ENCODE assay signal across 8 mouse cellular contexts in genomic region chr3:144692052-144692451, GRCm38 (mm10). TPM values are rescaled to one million over a fixed set of nuclear protein-coding genes. Genes with fewer than 3 reads are reported as not detected.
DNase-seq lines count a peak whose midpoint lies in the region; ATAC-seq and TF ChIP-seq lines count a peak whose summit lies in the region.

No protein-coding gene starts in this region.

- intact Hi-C loops in left cerebral cortex, adult 2 months (cut with DNase I): loop anchor here (1.0 kb wide), 1 partner anchor 28 kb away; the partner anchor contains the start of gene Sh3glb1
- intact Hi-C loops in left cerebral cortex, postnatal 10 days (cut with DNase I): loop anchor here (10.0 kb wide), 1 partner anchor 443 kb away; no protein-coding TSS in a partner anchor

- H3K27me3 ChIP-seq in Patski: no peaks in the 10 kb centered on the region
- no peaks in the 10 kb centered on the region for H3K27me3 ChIP-seq in forebrain, postnatal 0 days (ENCODE audit: insufficient read depth, low read length)

- no peak overlapping the region for H3K27ac ChIP-seq in left cerebral cortex, adult 2 months
- no peak overlapping the region for H3K27ac ChIP-seq in forebrain, postnatal 0 days (ENCODE audit: low read depth, low read length)

- no peak for DNase-seq in left cerebral cortex, adult 2 months (ENCODE audit: extremely low spot score in 1 of 2, low spot score in 2 of 2)
- DNase-seq in left cerebral cortex, postnatal 10 days (ENCODE audit: extremely low spot score in 1 of 2, low spot score in 2 of 2): no peak
- no peak for DNase-seq in Patski (ENCODE audit: low read depth, low spot score)
- peak; percentile 72 for DNase-seq in forebrain, postnatal 0 days
- DNase-seq in urinary bladder, postnatal 36 days (ENCODE audit: low spot score in 2 of 2): no peak
- no peak for DNase-seq in ovary, postnatal 10 days (ENCODE audit: low spot score)
- DNase-seq in layer of hippocampus, postnatal 25 days (ENCODE audit: extremely low spot score in 1 of 2, low spot score in 1 of 2): no peak

- no peaks in the 10 kb centered on the region for H3K4me1 ChIP-seq in forebrain, postnatal 0 days (ENCODE audit: insufficient read depth)

- H3K4me2 ChIP-seq in forebrain, postnatal 0 days (ENCODE audit: low read depth): no peak overlapping the region

- H3K9me3 ChIP-seq in forebrain, postnatal 0 days (ENCODE audit: low read length): no peaks in the 10 kb centered on the region

- no peak for ATAC-seq in Patski
- peak; percentile 77 for ATAC-seq in forebrain, postnatal 0 days
- ATAC-seq in monocyte, adult 5-6 weeks (replicated peaks; ENCODE audit: insufficient number of reproducible peaks, low FRiP score, low TSS enrichment, poor library complexity, severe bottlenecking): peak; percentile 68; the same call in 1 of the 2 replicates

- no peak overlapping the region for H3K4me3 ChIP-seq in left cerebral cortex, adult 2 months
- no peak overlapping the region for H3K4me3 ChIP-seq in forebrain, postnatal 0 days (ENCODE audit: low read depth, low read length)

- in situ Hi-C loops in Patski (cut with MboI; ENCODE audit: low pct_unique_long_range_greater_than_20kb): no loop called here

- peaks cover 41% of the 10 kb centered on the region for H3K36me3 ChIP-seq in forebrain, postnatal 0 days (ENCODE audit: insufficient read depth)

- H3K9ac ChIP-seq in forebrain, postnatal 0 days: no peak overlapping the region

- POLR2A ChIA-PET in Patski (lab: Charles Lee): interaction anchor here (0.8 to 1.2 kb wide), 3 partner anchors 14 to 28 kb away, joined by 3 read pairs; partner anchors contain the start of gene Sh3glb1

- peak; percentile 88 for TF ChIP-seq CTCF in left cerebral cortex, adult 2 months (IDR thresholded peaks at IDR 0.05)
- TF ChIP-seq CTCF in Patski (IDR thresholded peaks at IDR 0.05): peak; percentile 61
- TF ChIP-seq CTCF in forebrain, postnatal 0 days (IDR thresholded peaks at IDR 0.05; ENCODE audit: low read depth): peak; percentile 75

- WGBS in forebrain, postnatal 0 days: 38% methylated on average over 3 of the region's 3 CpGs

- CTCF ChIA-PET in Patski (lab: Charles Lee): interaction anchor here (0.9 to 1.6 kb wide), 4 partner anchors 8 to 29 kb away, joined by 3 to 12 read pairs (median 4); no protein-coding TSS in a partner anchor

RNA-seq across cellular contexts. Expression of gene Sh3glb1, which starts 28.1 kb away (rescaled TPM):
- 10 to 100 TPM; 53.4 to 59.9 TPM for total RNA-seq in left cerebral cortex, adult 2 months (2021)
- total RNA-seq in left cerebral cortex, postnatal 10 days (2021): 100 to 1,000 TPM; 107 to 113 TPM
- 161 TPM for polyA plus RNA-seq in Patski (2021)
- total RNA-seq in forebrain, postnatal 0 days (2014; rRNA removed): 103 and 118 TPM in 2 replicates
- polyA plus RNA-seq in forebrain, postnatal 0 days (2015; fragmentation: Nextera tagmentation; extraction: Ambion mirVana): 104 and 128 TPM in 2 replicates
- total RNA-seq in monocyte, adult 5-6 weeks (2017): 162 to 219 TPM (median 198 TPM) in 3 replicates
- 10 to 100 TPM; 60.2 to 64.9 TPM for total RNA-seq in layer of hippocampus, postnatal 25 days (2021)
